Comparison of ENCODE assay signal across 23 mouse cellular contexts in genomic region chr10:43502599-43502998, GRCm38 (mm10). TPM values are rescaled to one million over a fixed set of nuclear protein-coding genes. Genes with fewer than 3 reads are reported as not detected.
A peak's percentile ranks its signal among the peaks of the same experiment; 100 is the strongest.
DNase-seq lines count a peak whose midpoint lies in the region; ATAC-seq lines count a peak whose summit lies in the region.
"Had no signal": no experiment of that assay in that cellular context is flagged by ENCODE, and none has a peak within 500 bp of the region (broad histone marks: within the 10 kb centered on the region; RNA-seq: fewer than 3 reads in every experiment).

No protein-coding gene starts in this region.

- no peaks in the 10 kb centered on the region for H3K27me3 ChIP-seq in hindbrain, embryonic 15.5 days
- no peaks in the 10 kb centered on the region for H3K27me3 ChIP-seq in hindbrain, embryonic 10.5 days (ENCODE audit: insufficient read depth, poor library complexity, severe bottlenecking)
- no peaks in the 10 kb centered on the region for H3K27me3 ChIP-seq in hindbrain, embryonic 16.5 days (replicated peaks; ENCODE audit: control insufficient read depth, insufficient read depth, low read length)
- H3K27me3 ChIP-seq: embryonic facial prominence, embryonic 13.5 days; liver, embryonic 12.5 days; megakaryocyte, embryonic 14.5 days; midbrain, embryonic 15.5 days; neural tube, embryonic 15.5 days; Patski had no signal

- no peak for DNase-seq in cerebellum, postnatal 4 days (ENCODE audit: low spot score in 2 of 2)
- no peak for DNase-seq in hindbrain, embryonic 10.5 days (ENCODE audit: low spot score)
- peak; percentile 69 for DNase-seq in cerebellum, adult 9-11 months
- no peak for DNase-seq in frontal cortex, postnatal 25 days (ENCODE audit: low spot score in 2 of 2)
- DNase-seq in spleen, postnatal 10 days (ENCODE audit: low spot score in 2 of 2): no peak
- DNase-seq: adrenal gland, postnatal 25 days; heart, postnatal 10 days; kidney, adult 2 months; kidney, postnatal 14 days; lung, adult 2 months; thymus, postnatal 4 days had no signal

- peak; percentile 94 for ATAC-seq in cerebellum, adult (ENCODE audit: insufficient number of reproducible peaks, low FRiP score, low TSS enrichment)
- ATAC-seq in hindbrain, embryonic 15.5 days (ENCODE audit: low FRiP score, low read depth): 0 out of 2 replicates have a peak, but pooled peaks have one; percentile 12
- peak; percentile 77 for ATAC-seq in hindbrain, embryonic 16.5 days
- ATAC-seq: liver, embryonic 12.5 days; midbrain, embryonic 15.5 days; Patski had no signal

- no peaks in the 10 kb centered on the region for H3K4me1 ChIP-seq in hindbrain, embryonic 15.5 days (replicated peaks)
- no peaks in the 10 kb centered on the region for H3K4me1 ChIP-seq in hindbrain, embryonic 10.5 days (replicated peaks)
- no peaks in the 10 kb centered on the region for H3K4me1 ChIP-seq in hindbrain, embryonic 16.5 days (ENCODE audit: control insufficient read depth, insufficient read depth, low read depth, low read length)
- H3K4me1 ChIP-seq: embryonic facial prominence, embryonic 13.5 days; liver, embryonic 12.5 days; megakaryocyte, embryonic 14.5 days; midbrain, embryonic 15.5 days; neural tube, embryonic 15.5 days had no signal

- H3K4me3 ChIP-seq in hindbrain, embryonic 15.5 days: no peak overlapping the region
- no peak overlapping the region for H3K4me3 ChIP-seq in hindbrain, embryonic 10.5 days
- H3K4me3 ChIP-seq in hindbrain, embryonic 16.5 days (ENCODE audit: low read length): no peak overlapping the region
- H3K4me3 ChIP-seq: embryonic facial prominence, embryonic 13.5 days; layer of hippocampus, adult 2 months; left cerebral cortex, adult 2 months; liver, embryonic 12.5 days; megakaryocyte, embryonic 14.5 days; midbrain, embryonic 15.5 days; neural tube, embryonic 15.5 days had no signal

- WGBS in hindbrain, embryonic 15.5 days: 86% methylated on average over 4 of the region's 4 CpGs
- 98% methylated on average over 4 of the region's 4 CpGs for WGBS in hindbrain, embryonic 10.5 days
- 76% methylated on average over 4 of the region's 4 CpGs for WGBS in hindbrain, embryonic 16.5 days

- no peak overlapping the region for H3K9ac ChIP-seq in hindbrain, embryonic 15.5 days
- no peak overlapping the region for H3K9ac ChIP-seq in hindbrain, embryonic 16.5 days (ENCODE audit: low read depth, low read length)
- H3K9ac ChIP-seq: embryonic facial prominence, embryonic 13.5 days; liver, embryonic 12.5 days; midbrain, embryonic 15.5 days; neural tube, embryonic 15.5 days had no signal

- peaks cover 30% of the 10 kb centered on the region for H3K36me3 ChIP-seq in hindbrain, embryonic 15.5 days
- H3K36me3 ChIP-seq in hindbrain, embryonic 10.5 days: peaks cover 92% of the 10 kb centered on the region
- H3K36me3 ChIP-seq in hindbrain, embryonic 16.5 days (ENCODE audit: control insufficient read depth, insufficient read depth, low read length): peaks cover 6% of the 10 kb centered on the region

- H3K27ac ChIP-seq in hindbrain, embryonic 15.5 days (replicated peaks): no peak overlapping the region
- no peak overlapping the region for H3K27ac ChIP-seq in hindbrain, embryonic 10.5 days
- no peak overlapping the region for H3K27ac ChIP-seq in hindbrain, embryonic 16.5 days (ENCODE audit: low read depth, low read length)
- H3K27ac ChIP-seq: embryonic facial prominence, embryonic 13.5 days; layer of hippocampus, adult 2 months; left cerebral cortex, adult 2 months; liver, embryonic 12.5 days; midbrain, embryonic 15.5 days; neural tube, embryonic 15.5 days had no signal

- no peaks in the 10 kb centered on the region for H3K9me3 ChIP-seq in hindbrain, embryonic 15.5 days
- no peaks in the 10 kb centered on the region for H3K9me3 ChIP-seq in hindbrain, embryonic 10.5 days
- H3K9me3 ChIP-seq in hindbrain, embryonic 16.5 days (ENCODE audit: control insufficient read depth, low read length): no peaks in the 10 kb centered on the region
- H3K9me3 ChIP-seq: embryonic facial prominence, embryonic 13.5 days; liver, embryonic 12.5 days; midbrain, embryonic 15.5 days; neural tube, embryonic 15.5 days had no signal

- H3K4me2 ChIP-seq in hindbrain, embryonic 15.5 days: no peak overlapping the region
- no peak overlapping the region for H3K4me2 ChIP-seq in hindbrain, embryonic 16.5 days (ENCODE audit: low read length)
- H3K4me2 ChIP-seq: embryonic facial prominence, embryonic 13.5 days; heart, embryonic 11.5 days; liver, embryonic 12.5 days; midbrain, embryonic 15.5 days; neural tube, embryonic 15.5 days had no signal

RNA-seq across cellular contexts. Expression of gene Gm9803, which starts 21.3 kb away (rescaled TPM):
- 22.0 and 26.2 TPM in 2 replicates for polyA plus RNA-seq in hindbrain, embryonic 15.5 days (2015; fragmentation: Nextera tagmentation; extraction: Ambion mirVana)
- polyA plus RNA-seq in hindbrain, embryonic 10.5 days (2016; fragmentation: Nextera tagmentation; extraction: Ambion mirVana): 9.1 and 11.8 TPM in 2 replicates
- polyA plus RNA-seq in hindbrain, embryonic 16.5 days (2015; fragmentation: Nextera tagmentation; extraction: Ambion mirVana): 15.2 and 49.0 TPM in 2 replicates

RNA-seq across cellular contexts. Expression of gene Bend3, which starts 24.0 kb away (rescaled TPM):
- polyA plus RNA-seq in hindbrain, embryonic 15.5 days (2015; fragmentation: Nextera tagmentation; extraction: Ambion mirVana): 3.6 and 4.3 TPM in 2 replicates
- polyA plus RNA-seq in hindbrain, embryonic 10.5 days (2016; fragmentation: Nextera tagmentation; extraction: Ambion mirVana): 8.3 and 9.6 TPM in 2 replicates
- 1.6 and 3.3 TPM in 2 replicates for polyA plus RNA-seq in hindbrain, embryonic 16.5 days (2015; fragmentation: Nextera tagmentation; extraction: Ambion mirVana)

RNA-seq across cellular contexts. Expression of gene 1700021F05Rik, which starts 38.2 kb away (rescaled TPM):
- polyA plus RNA-seq in hindbrain, embryonic 15.5 days (2015; fragmentation: Nextera tagmentation; extraction: Ambion mirVana): 60.3 and 68.1 TPM in 2 replicates
- polyA plus RNA-seq in hindbrain, embryonic 10.5 days (2016; fragmentation: Nextera tagmentation; extraction: Ambion mirVana): 61.7 and 62.1 TPM in 2 replicates
- 64.8 and 74.9 TPM in 2 replicates for polyA plus RNA-seq in hindbrain, embryonic 16.5 days (2015; fragmentation: Nextera tagmentation; extraction: Ambion mirVana)

Comparison
In these comparisons a context has a peak if more than half of its experiments do, and no peak if none do; other contexts are left out.
1. ATAC-seq: peak in every context shown above with its lines; median percentile 94 in cerebellum, adult; 77 in hindbrain, embryonic 16.5 days; 12 in hindbrain, embryonic 15.5 days.